5 mouse cellular contexts compared by ENCODE assay signal in genomic region chr3:59539893-59540292, GRCm38 (mm10).
DNase-seq lines count a peak whose midpoint lies in the region; TF ChIP-seq lines count a peak whose summit lies in the region.
"Not testable (repeated sequence)": the region's sequence is repeated elsewhere in the genome, so short reads cannot be mapped to it uniquely, and the experiment has no call there.

No protein-coding gene starts in this region.

- not testable (repeated sequence) for H3K36me3 ChIP-seq in ES-Bruce4 (ENCODE audit: control insufficient read depth, insufficient read depth, low read length, poor library complexity, severe bottlenecking); ES-E14 (ENCODE audit: control insufficient read depth, insufficient read depth, low read length, poor library complexity, severe bottlenecking)

- peaks cover 19% of the 10 kb centered on the region for H3K9me3 ChIP-seq in ES-Bruce4 (replicated peaks; ENCODE audit: control insufficient read depth, insufficient read depth, low read length, poor library complexity, severe bottlenecking)
- not testable (repeated sequence) for H3K9me3 ChIP-seq in ES-E14 (ENCODE audit: control insufficient read depth, insufficient read depth, low read depth, low read length)

- H3K4me1 ChIP-seq in ES-Bruce4 (ENCODE audit: control insufficient read depth, insufficient read depth, low read length); ES-E14 (ENCODE audit: control insufficient read depth in 2 of 2, insufficient read depth in 2 of 2, low read length in 2 of 2, poor library complexity in 1 of 2): not testable (repeated sequence)

- H3K27ac ChIP-seq in ES-Bruce4 (ENCODE audit: insufficient read depth, low read length) = peak overlapping the region; percentile 95
- peak overlapping the region; percentile 53; the same call in 1 of the 2 replicates for H3K27ac ChIP-seq in ES-E14 (ENCODE audit: insufficient read depth, low read depth, low read length, poor library complexity, severe bottlenecking)

- in situ Hi-C loops in ES-E14 (cut with MboI; ENCODE audit: low sequenced_read_pairs in 2 of 2, unreplicated experiment in 2 of 2) = not testable (repeated sequence)

- H3K9ac ChIP-seq in ES-Bruce4 (ENCODE audit: low read depth, poor library complexity, severe bottlenecking); ES-E14 (ENCODE audit: insufficient read depth, low read depth, low read length, poor library complexity, severe bottlenecking): not testable (repeated sequence)

- not testable (repeated sequence) for TF ChIP-seq POLR2A in ES-Bruce4 (IDR thresholded peaks at IDR 0.05; ENCODE audit: insufficient read depth, low read length)

- not testable (repeated sequence) for H3K27me3 ChIP-seq in ES-Bruce4 (ENCODE audit: control insufficient read depth, insufficient read depth, low read length, poor library complexity, severe bottlenecking)

- peak; percentile 74 for DNase-seq in ES-CJ7 (ENCODE audit: low read depth, low spot score)
- not testable (repeated sequence) for DNase-seq in ES-E14 (ENCODE audit: low read depth, low spot score)
- peak; percentile 88 for DNase-seq in R1 (ENCODE audit: low read depth, low spot score)
- peak; percentile 47 for DNase-seq in ZHBTc4 (ENCODE audit: low read depth, low spot score)

- 0 out of 2 replicates have a peak, but pooled peaks have one; percentile 44 for TF ChIP-seq EP300 in ES-Bruce4 (IDR thresholded peaks at IDR 0.05; ENCODE audit: insufficient read depth, low read depth, low read length)

- H3K4me3 ChIP-seq in ES-Bruce4 (ENCODE audit: low read depth, low read length); ES-E14 (ENCODE audit: insufficient read depth in 1 of 2, low read depth in 1 of 2, low read length in 2 of 2, poor library complexity in 1 of 2, severe bottlenecking in 1 of 2): not testable (repeated sequence)

- TF ChIP-seq CTCF in ES-Bruce4 (IDR thresholded peaks at IDR 0.05; ENCODE audit: low read depth, low read length) = not testable (repeated sequence)
